Mouse (Mus musculus) liver, embryonic 16.5 days (tissue): ENCODE data around the gene Tmem235. TPM values are rescaled to one million over a fixed set of nuclear protein-coding genes. Genes with fewer than 3 reads are reported as not detected.

Experiments used
- ATAC-seq: fragments of 200-750 bp; cut with Nextera tagmentation; 2 replicates; pipeline ENCODE4 v1.8.0; 2017; ENCODE audit warnings: low read depth, mild to moderate bottlenecking, moderate number of reproducible peaks, moderate library complexity
- H3K27ac ChIP-seq: fragments of 300-500 bp; sonication (generic); 2 replicates; pipeline ENCODE4 v1.5.1; 2014; ENCODE audit warnings: mild to moderate bottlenecking, low read length
- H3K27me3 ChIP-seq: fragments of 300-500 bp; sonication (generic); 2 replicates; pipeline ENCODE4 v1.6.1; 2014; ENCODE audit warnings: low read depth, low read length, mixed read lengths; ENCODE audit not compliant: control insufficient read depth, insufficient read depth
- H3K36me3 ChIP-seq: fragments of 300-500 bp; sonication (generic); 2 replicates; pipeline ENCODE4 v1.6.1; 2014; ENCODE audit warnings: mild to moderate bottlenecking; ENCODE audit not compliant: control insufficient read depth, insufficient read depth
- H3K4me1 ChIP-seq: fragments of 300-500 bp; sonication (generic); 2 replicates; pipeline ENCODE4 v1.6.1; 2014; ENCODE audit warnings: low read depth, low read length, mixed read lengths; ENCODE audit not compliant: control insufficient read depth
- H3K4me2 ChIP-seq: fragments of 300-500 bp; sonication (generic); 2 replicates; pipeline ENCODE4 v1.6.1; 2014; ENCODE audit warnings: low read depth, low read length, mixed read lengths
- H3K4me3 ChIP-seq: fragments of 300-500 bp; sonication (generic); 2 replicates; pipeline ENCODE4 v1.5.1; 2014; ENCODE audit warnings: low read depth, mild to moderate bottlenecking, low read length
- H3K9ac ChIP-seq: fragments of 300-500 bp; sonication (generic); 2 replicates; pipeline ENCODE4 v1.6.1; 2014; ENCODE audit warnings: low read depth, low read length
- H3K9me3 ChIP-seq: fragments of 300-500 bp; sonication (generic); replicated peaks from 2 replicates; pipeline ENCODE4 v1.6.1; 2016; ENCODE audit warnings: low read length; ENCODE audit not compliant: control insufficient read depth
- WGBS: fragments of 180-500 bp; shearing (Covaris S2); extraction: QIAGEN DNeasy Blood & Tissue Kit; methylation state at CpG from one replicate; pipeline ENCODE4 v1.1.7; 2014; ENCODE audit not compliant: insufficient replicate concordance; 5-methylcytosine and 5-hydroxymethylcytosine counted together
- polyA plus RNA-seq: library from polyadenylated mRNA; unstranded; fragments of >200 nt; fragmentation: Nextera tagmentation; extraction: Ambion mirVana; gene quantifications from 2 replicates; pipeline ENCODE4 v1.2.1, GENCODE M21; 2015

Tmem235 gene
- polyA plus RNA-seq, 1 experiment from 2014 or later: not detected

- peak; percentile 52; the same call in 1 of the 2 replicates for ATAC-seq
- WGBS: 47% methylated on average over 13 of the region's 13 CpGs
- Histone ChIP-seq H3K4me3 (no peak overlapping the region), H3K4me1 (peaks cover 11% of the 10 kb centered on the region), H3K27ac (no peak overlapping the region), H3K36me3 (no peaks in the 10 kb centered on the region), H3K9ac (no peak overlapping the region), H3K27me3 (peaks cover 2% of the 10 kb centered on the region), H3K9me3 (no peaks in the 10 kb centered on the region), H3K4me2 (no peak overlapping the region)
Measured at GRCm38 (mm10) chr11:117890519-117891282, 30.1 kb downstream of the Tmem235 start.

- no peak for ATAC-seq
- Histone ChIP-seq H3K4me3 (no peak overlapping the region), H3K4me1 (peaks cover 11% of the 10 kb centered on the region), H3K36me3 (no peaks in the 10 kb centered on the region), H3K4me2 (no peak overlapping the region), H3K9ac (no peak overlapping the region), H3K27ac (no peak overlapping the region), H3K27me3 (peaks cover 2% of the 10 kb centered on the region), H3K9me3 (no peaks in the 10 kb centered on the region)
- WGBS: 66% methylated on average over 19 of the region's 19 CpGs
Measured at GRCm38 (mm10) chr11:117891581-117892175, 31.1 kb downstream of the Tmem235 start.

DNA sequence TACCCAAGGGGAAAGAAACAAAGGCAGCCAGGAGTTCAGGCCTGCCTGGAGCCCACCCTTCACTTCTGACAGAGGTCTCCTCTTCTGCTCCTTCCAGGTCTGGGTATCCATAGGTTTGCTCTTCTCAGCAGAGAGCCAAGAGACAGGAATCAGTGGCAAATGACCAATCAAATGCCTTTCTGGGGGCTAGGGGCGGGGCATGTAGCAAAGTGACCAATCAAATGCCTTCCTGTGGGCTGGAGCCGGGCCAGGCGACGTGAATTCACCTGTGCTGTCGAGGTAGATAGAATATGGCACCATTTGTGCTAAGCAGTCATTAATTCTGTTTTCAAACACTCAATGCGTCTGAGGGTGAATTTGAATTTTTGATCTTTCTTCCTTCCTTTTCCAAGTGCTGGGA is 31.6 kb downstream of the Tmem235 start:
- Histone ChIP-seq H3K27me3 (peaks cover 2% of the 10 kb centered on the region), H3K4me3 (no peak overlapping the region), H3K27ac (no peak overlapping the region), H3K4me2 (no peak overlapping the region), H3K4me1 (peaks cover 8% of the 10 kb centered on the region), H3K36me3 (no peaks in the 10 kb centered on the region), H3K9ac (no peak overlapping the region), H3K9me3 (no peaks in the 10 kb centered on the region)
- 57% methylated on average over 6 of the region's 6 CpGs for WGBS
- no peak for ATAC-seq

GRCm38 (mm10) chr11:117894676-117895075 is 34.1 kb downstream of the Tmem235 start:
- Histone ChIP-seq H3K36me3 (no peaks in the 10 kb centered on the region), H3K4me1 (peaks cover 4% of the 10 kb centered on the region), H3K4me3 (no peak overlapping the region), H3K9ac (no peak overlapping the region), H3K27me3 (no peaks in the 10 kb centered on the region; the same call in none of the 2 replicates), H3K4me2 (no peak overlapping the region), H3K9me3 (no peaks in the 10 kb centered on the region), H3K27ac (no peak overlapping the region)
- 34% methylated on average over 10 of the region's 10 CpGs for WGBS
- ATAC-seq: no peak

DNA sequence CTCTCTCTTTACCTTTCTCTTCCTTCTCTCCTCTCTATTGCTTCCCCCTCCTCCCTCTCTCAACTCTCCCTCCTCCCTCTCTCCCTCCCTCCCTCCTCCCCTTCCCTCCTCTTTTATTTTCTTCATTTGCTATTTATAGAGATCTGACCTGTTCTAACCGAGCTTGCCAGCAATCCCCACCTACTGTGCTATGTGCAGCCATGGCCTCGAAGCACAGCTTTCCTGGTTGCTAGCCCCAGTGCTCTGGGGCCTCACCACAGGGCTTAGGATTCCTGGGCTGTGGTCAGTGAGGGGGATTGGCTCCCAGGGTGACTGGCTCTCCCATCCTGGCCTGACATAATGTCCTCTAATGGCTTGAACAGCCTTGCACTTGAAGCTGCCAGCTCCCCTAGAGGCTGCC is 36.0 kb downstream of the Tmem235 start:
- no peak for ATAC-seq
- H3K27me3 ChIP-seq: no peaks in the 10 kb centered on the region
- H3K9me3 ChIP-seq: no peaks in the 10 kb centered on the region; the same call in 1 of the 2 replicates
- H3K4me3 ChIP-seq: no peak overlapping the region
- H3K36me3 ChIP-seq: no peaks in the 10 kb centered on the region
- H3K4me2 ChIP-seq: no peak overlapping the region
- H3K4me1 ChIP-seq: no peaks in the 10 kb centered on the region
- H3K27ac ChIP-seq: no peak overlapping the region
- no peak overlapping the region for H3K9ac ChIP-seq
- 23% methylated on average over 2 of the region's 2 CpGs for WGBS

- Histone ChIP-seq H3K9me3 (no peaks in the 10 kb centered on the region; the same call in 1 of the 2 replicates), H3K4me1 (no peaks in the 10 kb centered on the region), H3K36me3 (no peaks in the 10 kb centered on the region), H3K4me2 (no peak overlapping the region), H3K4me3 (no peak overlapping the region), H3K27me3 (no peaks in the 10 kb centered on the region), H3K27ac (no peak overlapping the region), H3K9ac (no peak overlapping the region)
- WGBS: 47% methylated on average over 2 of the region's 2 CpGs
- no peak for ATAC-seq
Measured at GRCm38 (mm10) chr11:117902282-117902681, 41.7 kb downstream of the Tmem235 start.

DNA sequence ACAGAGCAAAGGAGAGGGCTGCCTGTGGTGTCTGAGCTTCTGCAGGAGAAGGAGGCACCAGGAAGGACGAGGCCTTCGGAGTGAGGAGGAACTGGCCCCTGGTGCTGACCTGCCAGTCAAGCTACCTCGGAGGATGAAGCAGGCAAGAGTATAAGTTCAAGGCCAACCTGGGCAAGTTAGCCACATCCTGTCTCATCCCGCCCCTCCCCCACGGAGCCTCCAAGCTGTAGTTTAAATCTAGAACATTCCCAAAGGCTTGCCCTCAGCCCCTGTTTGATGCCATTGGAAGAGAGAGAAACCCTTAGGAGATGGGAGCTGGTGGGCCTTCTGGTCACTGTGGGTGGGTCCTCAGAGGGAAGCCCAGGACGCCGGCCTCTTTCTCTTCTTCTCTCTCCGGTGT is 43.9 kb downstream of the Tmem235 start:
- ATAC-seq: no peak

GRCm38 (mm10) chr11:117909337-117909736 is 48.8 kb downstream of the Tmem235 start:
- no peak overlapping the region for H3K9ac ChIP-seq
- no peaks in the 10 kb centered on the region for H3K27me3 ChIP-seq
- no peak overlapping the region for H3K4me3 ChIP-seq
- H3K9me3 ChIP-seq: no peaks in the 10 kb centered on the region
- peaks cover 22% of the 10 kb centered on the region for H3K4me1 ChIP-seq
- no peak for ATAC-seq
- no peaks in the 10 kb centered on the region for H3K36me3 ChIP-seq
- H3K27ac ChIP-seq: no peak overlapping the region
- H3K4me2 ChIP-seq: no peak overlapping the region
- 45% methylated on average over 8 of the region's 8 CpGs for WGBS

More for the DNA sequence above, 43.9 kb downstream of the Tmem235 start:
- Histone ChIP-seq H3K36me3 (no peaks in the 10 kb centered on the region), H3K27me3 (no peaks in the 10 kb centered on the region), H3K9me3 (no peaks in the 10 kb centered on the region; the same call in 1 of the 2 replicates), H3K4me1 (no peaks in the 10 kb centered on the region), H3K4me3 (no peak overlapping the region), H3K9ac (no peak overlapping the region), H3K27ac (no peak overlapping the region), H3K4me2 (no peak overlapping the region)
- 59% methylated on average over 8 of the region's 8 CpGs for WGBS
